Mouse (Mus musculus) right cerebral cortex, postnatal 10 days (tissue): ENCODE results near the gene Asic2.
A peak's percentile ranks its signal among the peaks of the same experiment; 100 is the strongest.

ENCODE experiments used
- DNase-seq, 2 experiments: peaks; one replicate each; pipeline ENCODE4 v3.0.0; 2021; ENCODE audit warnings: low spot score in 2 of 2

Asic2 gene

GRCm38 (mm10) chr11:81118055-81118454, 850.2 kb downstream of the Asic2 start:
- DNase-seq: peak; percentile 52 to 56

GRCm38 (mm10) chr11:81115666-81116065, 852.6 kb downstream of the Asic2 start:
- no peak for DNase-seq

- DNase-seq: no peak
Measured at GRCm38 (mm10) chr11:81111626-81112025, 856.6 kb downstream of the Asic2 start.

DNA sequence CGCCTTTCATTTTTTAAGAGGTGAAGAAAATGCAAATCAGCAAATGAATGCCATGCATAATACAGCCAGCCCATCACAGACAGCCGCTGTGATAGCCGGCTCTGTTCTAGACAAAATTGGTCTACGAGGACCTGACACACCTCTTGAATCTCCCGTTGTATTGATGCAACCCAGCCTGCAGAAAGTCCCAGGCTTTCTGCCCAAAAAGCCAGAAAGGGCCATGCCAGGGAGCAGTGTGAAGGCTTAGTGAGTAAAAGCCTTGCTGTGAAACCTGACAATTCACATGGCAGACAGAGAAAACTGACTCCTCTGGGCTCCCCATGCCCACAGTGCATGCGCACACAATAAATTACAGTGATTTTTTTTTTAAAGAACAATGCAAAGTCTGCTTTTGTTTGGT, 858.2 kb downstream of the Asic2 start:
- DNase-seq: no peak

- no peak for DNase-seq
Measured at GRCm38 (mm10) chr11:81106949-81107348, 861.3 kb downstream of the Asic2 start.

- DNase-seq: no peak
Measured at GRCm38 (mm10) chr11:81100829-81101228, 867.4 kb downstream of the Asic2 start.

DNA sequence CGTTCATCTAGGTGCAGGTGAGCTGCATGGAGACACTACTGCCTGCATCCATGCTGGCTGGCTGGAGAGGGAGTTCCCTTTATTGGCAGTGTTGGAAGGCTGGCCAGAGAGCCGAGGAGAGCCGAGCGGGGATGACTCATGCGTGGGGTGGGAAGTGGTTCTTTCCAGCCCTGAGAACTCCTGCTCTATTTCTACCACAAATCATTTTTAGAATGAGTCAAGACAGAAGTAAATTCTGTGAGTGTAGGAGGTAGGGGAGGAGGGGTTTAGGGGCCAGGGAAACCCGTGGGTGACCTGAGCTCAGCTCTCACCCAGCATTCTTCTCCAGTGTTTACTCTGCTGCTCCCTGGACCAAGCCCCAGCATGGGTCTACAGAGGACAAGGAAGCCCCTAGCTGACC, 872.2 kb downstream of the Asic2 start:
- peak; percentile 67 to 74 for DNase-seq

DNA sequence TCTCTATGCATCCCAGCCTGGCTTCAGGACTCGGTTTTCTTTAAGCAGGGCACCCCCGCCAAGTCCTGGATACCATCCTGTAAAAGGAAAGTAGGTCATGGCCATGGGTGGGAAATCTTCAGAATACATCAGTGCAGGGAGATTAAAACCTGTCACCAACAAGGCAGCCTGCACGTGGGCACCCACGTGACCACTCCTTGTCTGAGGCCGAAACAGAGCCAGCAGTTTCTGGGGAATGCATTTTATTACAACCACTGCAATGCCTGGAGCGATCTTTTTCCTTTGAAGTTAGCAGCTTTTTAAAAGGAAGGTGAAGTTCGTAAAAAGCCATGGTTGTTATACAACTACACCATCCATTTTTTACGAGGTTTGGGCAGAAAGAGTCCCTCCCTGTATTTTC, 873.7 kb downstream of the Asic2 start:
- DNase-seq: peak; percentile 54 to 67

DNA sequence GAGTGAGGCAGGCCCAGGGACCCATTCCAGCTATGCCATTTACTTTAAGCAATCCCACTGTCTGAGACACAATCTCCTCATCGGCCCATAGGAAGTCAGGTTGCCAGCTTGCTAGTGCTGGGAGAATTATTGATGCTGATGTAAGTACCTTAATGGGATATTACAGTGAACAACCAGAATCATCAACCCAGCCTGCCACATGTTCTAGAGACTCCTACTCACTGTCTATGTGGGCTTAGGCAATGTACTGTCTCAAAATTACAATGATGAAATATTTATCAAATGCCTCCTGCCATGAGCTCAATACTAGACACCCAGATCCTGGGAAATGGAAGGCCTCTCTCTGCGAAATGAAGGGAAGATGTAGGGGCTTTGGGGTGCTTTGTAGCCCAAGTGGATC, 876.1 kb downstream of the Asic2 start:
- DNase-seq: no peak

DNA sequence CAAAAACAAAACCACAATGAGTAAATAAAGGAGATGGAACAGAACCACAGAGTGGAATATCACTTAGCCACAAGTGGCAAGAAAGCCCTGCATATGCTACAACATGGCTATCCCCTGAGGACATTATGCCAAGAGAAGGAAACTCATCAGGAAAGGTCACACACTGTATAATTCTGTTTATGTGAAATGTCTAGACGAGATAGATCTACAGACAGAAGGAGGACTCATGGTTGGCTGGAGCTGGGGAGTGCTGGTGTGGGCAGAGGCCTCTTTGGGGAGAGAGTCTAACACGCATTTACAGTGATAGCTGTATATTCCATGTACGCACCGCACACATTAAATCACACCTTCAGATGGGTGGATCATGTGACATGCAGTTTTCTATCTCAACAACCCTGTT, 884.4 kb downstream of the Asic2 start:
- DNase-seq: no peak

GRCm38 (mm10) chr11:81080076-81080805, 888.0 kb downstream of the Asic2 start:
- DNase-seq: no peak

DNA sequence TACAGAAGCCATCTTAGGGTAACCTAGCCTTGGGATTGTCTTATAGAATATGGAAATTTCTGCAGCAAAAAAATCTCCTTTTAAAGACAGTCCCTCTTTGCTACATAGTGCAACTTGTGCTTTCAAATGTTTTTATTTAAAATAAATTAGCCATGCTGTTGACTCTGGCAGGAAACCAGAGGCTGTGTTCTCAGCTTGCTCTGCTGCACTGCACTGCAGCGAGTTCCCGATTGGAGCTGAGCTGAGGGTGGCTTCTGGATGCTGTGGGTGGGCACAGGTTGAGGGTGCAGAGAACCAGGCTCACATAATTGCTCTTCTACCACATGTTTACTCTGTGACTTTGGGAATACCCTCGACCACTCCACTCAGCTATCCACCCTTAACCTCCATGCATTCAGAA, 889.0 kb downstream of the Asic2 start:
- DNase-seq: no peak

DNA sequence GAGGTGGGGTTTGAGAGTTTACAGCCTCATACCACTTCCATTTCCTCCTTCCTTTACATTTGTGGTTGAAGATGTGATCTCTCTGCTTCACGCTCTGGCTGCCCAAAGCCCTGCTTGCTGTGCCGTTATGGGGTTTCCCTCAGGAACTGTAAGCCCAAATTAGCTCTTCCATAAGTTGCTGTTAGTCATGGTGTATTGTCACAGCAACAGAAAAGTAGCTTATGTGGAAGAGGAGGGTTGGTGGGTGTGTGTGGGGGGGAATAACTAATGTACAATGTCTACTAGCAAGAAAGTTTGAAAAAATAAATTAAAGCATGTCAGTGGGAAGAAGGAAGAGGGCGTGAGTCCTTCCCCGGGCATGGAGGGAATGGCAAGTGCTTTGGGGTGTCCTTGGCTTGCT, 896.4 kb downstream of the Asic2 start:
- DNase-seq: no peak

DNA sequence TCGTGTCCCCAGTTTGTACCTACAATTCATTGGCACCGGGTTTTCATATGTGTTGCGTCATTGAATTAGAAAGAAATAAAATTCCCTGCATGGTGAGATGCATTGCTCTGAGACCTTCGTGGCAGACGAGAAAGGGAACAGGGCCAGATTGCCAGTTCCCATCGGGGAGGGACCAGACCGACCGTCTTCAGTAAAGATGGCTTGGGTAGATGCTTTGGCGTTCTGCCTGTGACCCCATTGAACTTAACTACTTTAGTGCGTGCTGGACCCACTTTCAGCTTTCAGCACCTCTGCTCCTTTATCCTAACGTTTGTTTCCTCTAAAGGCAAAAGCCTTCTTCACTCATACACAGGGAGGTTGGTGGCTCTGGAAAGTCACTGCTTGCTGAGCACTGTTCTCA, 902.9 kb downstream of the Asic2 start:
- no peak for DNase-seq

GRCm38 (mm10) chr11:81064006-81064405, 904.3 kb downstream of the Asic2 start:
- DNase-seq: no peak

GRCm38 (mm10) chr11:81060077-81060476, 908.2 kb downstream of the Asic2 start:
- DNase-seq: no peak

GRCm38 (mm10) chr11:81059546-81059945, 908.7 kb downstream of the Asic2 start:
- DNase-seq: peak in 1 of 2 experiments; percentile 48

DNA sequence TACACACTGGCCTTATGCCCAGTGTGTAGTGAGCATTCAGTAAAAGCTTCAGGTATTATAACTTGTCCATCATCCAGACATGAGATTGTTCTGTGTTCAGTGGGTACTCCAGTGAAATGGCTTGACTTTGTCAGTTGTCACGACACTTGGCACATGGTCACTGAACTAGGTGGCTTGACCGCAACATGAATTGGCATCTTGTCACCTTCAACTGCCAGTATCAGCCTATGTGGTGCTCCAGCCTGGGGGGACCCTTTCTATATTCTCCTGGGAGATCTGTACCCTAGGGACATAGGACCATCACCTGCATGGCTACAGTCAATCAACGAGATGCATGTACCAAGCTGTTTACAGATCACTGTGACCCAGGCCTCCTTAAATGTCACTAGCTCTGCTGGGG, 910.8 kb downstream of the Asic2 start:
- no peak for DNase-seq

DNA sequence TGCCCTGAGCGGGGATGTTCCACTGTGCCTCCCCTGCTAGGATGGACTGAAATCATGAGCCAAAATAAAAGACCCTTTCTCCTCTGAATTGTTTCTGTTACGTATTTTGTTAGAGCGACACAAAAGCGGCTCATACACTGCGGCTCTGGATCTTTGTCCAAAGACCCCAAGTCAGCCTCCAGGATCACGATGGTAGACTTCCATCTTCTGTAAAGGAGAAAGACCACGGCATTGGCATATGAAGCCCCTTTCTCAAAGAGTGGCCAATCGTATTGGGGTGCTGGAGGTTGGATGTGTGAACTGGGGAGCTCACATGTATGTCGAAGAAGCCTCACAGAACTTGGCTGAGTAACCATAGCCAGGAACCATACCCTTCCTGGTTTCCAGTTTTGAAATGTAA, 911.5 kb downstream of the Asic2 start:
- DNase-seq: no peak

GRCm38 (mm10) chr11:81055446-81056145, 912.7 kb downstream of the Asic2 start:
- peak in 1 of 2 experiments; percentile 39 for DNase-seq

DNA sequence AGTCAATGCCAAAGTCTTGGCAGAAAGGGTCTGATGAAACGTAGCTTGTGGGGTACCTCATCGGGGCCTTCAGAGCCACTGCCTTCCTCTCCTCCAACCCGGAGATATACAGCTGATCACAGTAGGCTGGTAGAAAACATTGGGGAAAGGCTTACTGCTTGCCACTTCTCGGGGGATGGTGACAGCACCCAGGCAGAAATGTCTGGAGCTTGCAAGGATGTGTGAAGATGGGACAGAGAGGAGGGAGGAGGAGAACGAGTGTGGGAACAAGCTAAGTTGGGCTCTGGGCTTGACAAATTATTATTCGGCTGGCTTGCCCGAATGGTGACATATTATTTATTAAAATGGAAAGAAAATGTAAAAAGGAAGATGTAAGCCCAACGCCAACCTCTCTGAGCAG, 914.4 kb downstream of the Asic2 start:
- DNase-seq: peak in 1 of 2 experiments; percentile 45

- DNase-seq: no peak
Measured at GRCm38 (mm10) chr11:81041671-81042070, 926.6 kb downstream of the Asic2 start.

DNA sequence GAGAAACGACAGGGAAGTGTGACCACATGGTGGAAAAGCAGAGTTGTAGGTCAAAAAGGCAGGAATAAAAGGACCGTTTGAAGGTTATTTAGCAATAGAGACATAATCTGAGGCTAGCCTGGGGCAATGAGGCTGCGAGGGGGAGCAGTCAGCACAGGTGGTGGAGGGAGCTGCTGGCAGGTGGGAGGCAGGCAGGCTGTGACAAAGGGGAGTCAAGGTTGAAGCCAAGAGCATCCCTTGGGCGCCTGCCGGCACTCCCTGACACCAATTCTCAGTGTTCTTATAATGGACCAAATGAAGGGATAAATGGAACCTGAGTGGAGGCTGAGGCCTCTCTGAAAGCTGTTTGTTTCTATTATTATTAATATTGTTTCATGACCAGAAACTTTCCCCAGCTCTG, 928.3 kb downstream of the Asic2 start:
- DNase-seq: no peak
